Mouse (Mus musculus) limb, embryonic 10.5 days (tissue): ENCODE results near the gene Fstl4. TPM values are rescaled to one million over a fixed set of nuclear protein-coding genes. Genes with fewer than 3 reads are reported as not detected.
"Not testable (repeated sequence)": the region's sequence is repeated elsewhere in the genome, so short reads cannot be mapped to it uniquely, and the experiment has no call there.

Experiments used
- DNase-seq: peaks from one replicate; pipeline ENCODE4 v3.0.0-alpha.2; 2017; ENCODE audit warnings: low spot score
- H3K27ac ChIP-seq: fragments of 300-500 bp; sonication (generic); 2 replicates; pipeline ENCODE4 v1.5.1; 2016; ENCODE audit warnings: mild to moderate bottlenecking
- H3K27me3 ChIP-seq: fragments of 300-500 bp; sonication (generic); 2 replicates; pipeline ENCODE4 v1.6.1; 2016; ENCODE audit warnings: low read depth, mild to moderate bottlenecking; ENCODE audit not compliant: poor library complexity, severe bottlenecking
- H3K36me3 ChIP-seq: fragments of 300-500 bp; sonication (generic); 2 replicates; pipeline ENCODE4 v1.6.1; 2016; ENCODE audit warnings: mild to moderate bottlenecking, moderate library complexity
- H3K4me1 ChIP-seq: fragments of 300-500 bp; sonication (generic); 2 replicates; pipeline ENCODE4 v1.6.1; 2016
- H3K4me3 ChIP-seq: fragments of 300-500 bp; sonication (generic); 2 replicates; pipeline ENCODE4 v1.5.1; 2016; ENCODE audit warnings: mild to moderate bottlenecking, moderate library complexity
- H3K9me3 ChIP-seq: fragments of 300-500 bp; sonication (generic); replicated peaks from 2 replicates; pipeline ENCODE4 v1.6.1; 2016; ENCODE audit warnings: mild to moderate bottlenecking
- WGBS: fragments of 180-500 bp; shearing (Covaris S2); methylation state at CpG from one replicate; pipeline ENCODE4 v1.1.7; 2016; 5-methylcytosine and 5-hydroxymethylcytosine counted together
- polyA plus RNA-seq: library from polyadenylated mRNA; unstranded; fragments of >200 nt; fragmentation: Nextera tagmentation; extraction: Ambion mirVana; gene quantifications from 2 replicates; pipeline ENCODE4 v1.2.1, GENCODE M21; 2016

Fstl4 gene
- polyA plus RNA-seq, 1 experiment from 2014 or later = 0.13 TPM

- no peaks in the 10 kb centered on the region for H3K36me3 ChIP-seq
- H3K9me3 ChIP-seq = no peaks in the 10 kb centered on the region
- no peaks in the 10 kb centered on the region for H3K4me1 ChIP-seq
- H3K4me3 ChIP-seq = no peak overlapping the region
- H3K27me3 ChIP-seq = no peaks in the 10 kb centered on the region
- no peak for DNase-seq
- no peak overlapping the region for H3K27ac ChIP-seq
- WGBS = 82% methylated on average over 5 of the region's 5 CpGs
These were observed 379.1 kb downstream of the Fstl4 start for GRCm38 (mm10) chr11:53143522-53143921.

GRCm38 (mm10) chr11:53144506-53144905 is 380.1 kb downstream of the Fstl4 start:
- no peaks in the 10 kb centered on the region for H3K4me1 ChIP-seq
- no peak overlapping the region for H3K4me3 ChIP-seq
- H3K27me3 ChIP-seq = no peaks in the 10 kb centered on the region
- DNase-seq = no peak
- H3K9me3 ChIP-seq = no peaks in the 10 kb centered on the region
- no peak overlapping the region for H3K27ac ChIP-seq
- WGBS = 75% methylated on average over 5 of the region's 5 CpGs
- no peaks in the 10 kb centered on the region for H3K36me3 ChIP-seq

- Histone ChIP-seq H3K27ac (no peak overlapping the region), H3K36me3 (no peaks in the 10 kb centered on the region), H3K27me3 (no peaks in the 10 kb centered on the region), H3K9me3 (no peaks in the 10 kb centered on the region), H3K4me1 (no peaks in the 10 kb centered on the region), H3K4me3 (no peak overlapping the region)
- 41% methylated on average over 4 of the region's 4 CpGs for WGBS
- peak; percentile 65 for DNase-seq
These were observed 381.9 kb downstream of the Fstl4 start for GRCm38 (mm10) chr11:53146290-53146689.

GRCm38 (mm10) chr11:53156463-53156862 is 392.0 kb downstream of the Fstl4 start:
- H3K4me1 ChIP-seq = no peaks in the 10 kb centered on the region
- 79% methylated on average over 7 of the region's 7 CpGs for WGBS
- no peaks in the 10 kb centered on the region for H3K27me3 ChIP-seq
- DNase-seq = no peak
- no peaks in the 10 kb centered on the region for H3K9me3 ChIP-seq
- no peaks in the 10 kb centered on the region for H3K36me3 ChIP-seq
- H3K4me3 ChIP-seq = no peak overlapping the region
- no peak overlapping the region for H3K27ac ChIP-seq

- 71% methylated on average over 6 of the region's 6 CpGs for WGBS
- Histone ChIP-seq H3K27ac (no peak overlapping the region), H3K9me3 (no peaks in the 10 kb centered on the region), H3K4me3 (no peak overlapping the region), H3K36me3 (no peaks in the 10 kb centered on the region), H3K27me3 (no peaks in the 10 kb centered on the region), H3K4me1 (no peaks in the 10 kb centered on the region)
- no peak for DNase-seq
These were observed 393.3 kb downstream of the Fstl4 start for GRCm38 (mm10) chr11:53157621-53158259.

GRCm38 (mm10) chr11:53162385-53162784 is 398.0 kb downstream of the Fstl4 start:
- Histone ChIP-seq H3K27ac (no peak overlapping the region), H3K36me3 (no peaks in the 10 kb centered on the region), H3K4me1 (no peaks in the 10 kb centered on the region), H3K27me3 (no peaks in the 10 kb centered on the region), H3K9me3 (no peaks in the 10 kb centered on the region), H3K4me3 (no peak overlapping the region)
- DNase-seq = no peak
- WGBS = 85% methylated on average over 6 of the region's 6 CpGs

- Histone ChIP-seq H3K4me1 (no peaks in the 10 kb centered on the region), H3K4me3 (no peak overlapping the region), H3K36me3 (no peaks in the 10 kb centered on the region), H3K27me3 (no peaks in the 10 kb centered on the region), H3K9me3 (no peaks in the 10 kb centered on the region), H3K27ac (no peak overlapping the region)
- no peak for DNase-seq
- 67% methylated on average over 2 of the region's 2 CpGs for whole genome bisulfite sequencing
These were observed 402.0 kb downstream of the Fstl4 start for GRCm38 (mm10) chr11:53166478-53166877.

- no peak for DNase-seq
- no peak overlapping the region for H3K4me3 ChIP-seq
- WGBS = 82% methylated on average over 13 of the region's 13 CpGs
- no peaks in the 10 kb centered on the region for H3K36me3 ChIP-seq
- H3K4me1 ChIP-seq = 0 out of 2 replicates have a peak, but pooled peaks cover 10% of the 10 kb centered on the region
- H3K27me3 ChIP-seq = no peaks in the 10 kb centered on the region
- no peaks in the 10 kb centered on the region for H3K9me3 ChIP-seq
- no peak overlapping the region for H3K27ac ChIP-seq
These were observed 417.9 kb downstream of the Fstl4 start for GRCm38 (mm10) chr11:53182177-53182852.

GRCm38 (mm10) chr11:53182858-53183257 is 418.4 kb downstream of the Fstl4 start:
- H3K4me3 ChIP-seq = no peak overlapping the region
- no peak overlapping the region; the same call in 1 of the 2 replicates for H3K27ac ChIP-seq
- no peaks in the 10 kb centered on the region for H3K27me3 ChIP-seq
- DNase-seq = no peak
- 0 out of 2 replicates have a peak, but pooled peaks cover 10% of the 10 kb centered on the region for H3K4me1 ChIP-seq
- H3K9me3 ChIP-seq = no peaks in the 10 kb centered on the region
- H3K36me3 ChIP-seq = no peaks in the 10 kb centered on the region
- 63% methylated on average over 4 of the region's 4 CpGs for WGBS

GRCm38 (mm10) chr11:53184046-53184445 is 419.6 kb downstream of the Fstl4 start:
- H3K27me3 ChIP-seq = no peaks in the 10 kb centered on the region
- no peak overlapping the region for H3K27ac ChIP-seq
- WGBS = 92% methylated on average over 7 of the region's 7 CpGs
- no peak overlapping the region for H3K4me3 ChIP-seq
- 0 out of 2 replicates have a peak, but pooled peaks cover 10% of the 10 kb centered on the region for H3K4me1 ChIP-seq
- H3K9me3 ChIP-seq = no peaks in the 10 kb centered on the region
- H3K36me3 ChIP-seq = no peaks in the 10 kb centered on the region
- no peak for DNase-seq

- Histone ChIP-seq H3K4me1 (0 out of 2 replicates have a peak, but pooled peaks cover 10% of the 10 kb centered on the region), H3K4me3 (no peak overlapping the region), H3K9me3 (no peaks in the 10 kb centered on the region), H3K36me3 (no peaks in the 10 kb centered on the region), H3K27ac (no peak overlapping the region), H3K27me3 (no peaks in the 10 kb centered on the region)
- DNase-seq = no peak
- WGBS = 83% methylated on average over 5 of the region's 5 CpGs
These were observed 420.3 kb downstream of the Fstl4 start for GRCm38 (mm10) chr11:53184698-53185097.

GRCm38 (mm10) chr11:53187427-53188140 is 423.1 kb downstream of the Fstl4 start:
- Histone ChIP-seq H3K4me1 (0 out of 2 replicates have a peak, but pooled peaks cover 9% of the 10 kb centered on the region), H3K4me3 (no peak overlapping the region), H3K27ac (no peak overlapping the region), H3K36me3 (no peaks in the 10 kb centered on the region), H3K9me3 (no peaks in the 10 kb centered on the region), H3K27me3 (no peaks in the 10 kb centered on the region)
- no peak for DNase-seq
- WGBS = 81% methylated on average over 5 of the region's 5 CpGs

GRCm38 (mm10) chr11:53196551-53196950 is 432.1 kb downstream of the Fstl4 start:
- 89% methylated on average over 1 of the region's 1 CpGs for WGBS
- H3K4me1 ChIP-seq, DNase-seq, H3K27me3 ChIP-seq, H3K27ac ChIP-seq, H3K9me3 ChIP-seq, H3K36me3 ChIP-seq, H3K4me3 ChIP-seq: not testable (repeated sequence)
